Comparison of ENCODE assay signal across 9 mouse cellular contexts in the genomic region with DNA sequence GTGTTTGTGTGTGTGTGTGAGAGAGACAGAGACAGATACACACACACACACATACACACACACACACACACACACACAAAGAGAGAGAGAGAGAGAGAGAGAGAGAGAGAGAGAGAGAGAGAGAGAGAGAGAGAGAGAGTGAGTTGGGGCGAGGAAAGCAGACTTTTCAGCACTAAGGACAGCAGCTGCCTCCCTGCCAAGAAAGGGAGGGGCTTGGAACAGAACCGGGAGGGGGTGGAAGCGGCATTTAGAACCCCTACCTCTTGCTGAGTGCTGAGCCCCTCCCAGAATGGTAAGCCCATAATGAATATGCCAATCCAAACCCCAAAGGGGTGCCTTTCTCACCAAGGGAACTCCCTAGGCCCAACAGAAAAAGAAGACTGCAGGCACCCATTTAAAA. TPM values are rescaled to one million over a fixed set of nuclear protein-coding genes. Genes with fewer than 3 reads are reported as not detected.
DNase-seq lines count a peak whose midpoint lies in the region; ATAC-seq and TF ChIP-seq lines count a peak whose summit lies in the region.
"Had no signal": no experiment of that assay in that cellular context is flagged by ENCODE, and none has a peak within 500 bp of the region (broad histone marks: within the 10 kb centered on the region; RNA-seq: fewer than 3 reads in every experiment).

No protein-coding gene starts in this region.

- H3K4me2 ChIP-seq in kidney, postnatal 0 days (ENCODE audit: low read length) = no peak overlapping the region
- no peak overlapping the region for H3K4me2 ChIP-seq in limb, embryonic 14.5 days (replicated peaks; ENCODE audit: low read depth, low read length, severe bottlenecking)
- H3K4me2 ChIP-seq in liver, embryonic 11.5 days = no peak overlapping the region
- H3K4me2 ChIP-seq: heart, embryonic 13.5 days had no signal

- peak; percentile 61 for DNase-seq in kidney, postnatal 0 days (ENCODE audit: low spot score)
- no peak for DNase-seq in kidney, postnatal 14 days
- DNase-seq in 416B (ENCODE audit: low read depth) = peak; percentile 62
- DNase-seq in G1E (ENCODE audit: low spot score) = peak; percentile 39
- DNase-seq in limb, embryonic 14.5 days (ENCODE audit: low spot score) = peak; percentile 66
- DNase-seq in liver, embryonic 11.5 days (ENCODE audit: low spot score) = no peak
- no peak for DNase-seq in urinary bladder, postnatal 36 days (ENCODE audit: low spot score in 2 of 2)

- H3K4me3 ChIP-seq in kidney, postnatal 0 days (replicated peaks; ENCODE audit: low read depth, low read length) = no peak overlapping the region
- H3K4me3 ChIP-seq in G1E (ENCODE audit: low read depth, low read length) = no peak overlapping the region
- no peak overlapping the region for H3K4me3 ChIP-seq in limb, embryonic 14.5 days (replicated peaks; ENCODE audit: low read length)
- H3K4me3 ChIP-seq in liver, embryonic 11.5 days (ENCODE audit: low read depth, low read length) = no peak overlapping the region
- H3K4me3 ChIP-seq: heart, embryonic 13.5 days had no signal

- TF ChIP-seq POLR2A in limb, embryonic 14.5 days (IDR thresholded peaks at IDR 0.05; ENCODE audit: borderline replicate concordance, extremely low read depth, insufficient read depth, insufficient read length) = no peak

- TF ChIP-seq CTCF in kidney, postnatal 0 days (IDR thresholded peaks at IDR 0.05; ENCODE audit: low read depth) = no peak
- TF ChIP-seq CTCF in G1E (IDR thresholded peaks at IDR 0.05; ENCODE audit: low read depth, low read length) = no peak

- ATAC-seq in kidney, postnatal 0 days (replicated peaks; ENCODE audit: low FRiP score, low read depth) = no peak
- ATAC-seq in G1E (ENCODE audit: extremely low read depth, insufficient number of reproducible peaks, low FRiP score, poor library complexity, severe bottlenecking) = no peak
- ATAC-seq in limb, embryonic 14.5 days (ENCODE audit: low FRiP score, low read depth) = no peak
- ATAC-seq in liver, embryonic 11.5 days (replicated peaks; ENCODE audit: low FRiP score) = no peak

- H3K27me3 ChIP-seq in kidney, postnatal 0 days (ENCODE audit: insufficient read depth, low read length) = no peaks in the 10 kb centered on the region
- peaks cover 3% of the 10 kb centered on the region for H3K27me3 ChIP-seq in G1E (ENCODE audit: insufficient read depth, low read length)
- no peaks in the 10 kb centered on the region for H3K27me3 ChIP-seq in limb, embryonic 14.5 days (ENCODE audit: control insufficient read depth, insufficient read depth, low read length)
- H3K27me3 ChIP-seq in liver, embryonic 11.5 days (replicated peaks; ENCODE audit: control insufficient read depth, insufficient read depth, low read length) = no peaks in the 10 kb centered on the region

- H3K4me1 ChIP-seq in kidney, postnatal 0 days (replicated peaks; ENCODE audit: insufficient read depth, low read length) = 0 out of 2 replicates have a peak, but pooled peaks cover 3% of the 10 kb centered on the region
- H3K4me1 ChIP-seq in G1E (ENCODE audit: insufficient read depth, low read depth, low read length) = peaks cover 5% of the 10 kb centered on the region; the same call in 1 of the 2 replicates
- H3K4me1 ChIP-seq in limb, embryonic 14.5 days (ENCODE audit: control insufficient read depth, insufficient read depth, low read length) = no peaks in the 10 kb centered on the region
- no peaks in the 10 kb centered on the region for H3K4me1 ChIP-seq in liver, embryonic 11.5 days (replicated peaks; ENCODE audit: control insufficient read depth, insufficient read depth, low read length)
- H3K4me1 ChIP-seq: heart, embryonic 13.5 days had no signal

- no peaks in the 10 kb centered on the region for H3K9me3 ChIP-seq in kidney, postnatal 0 days (replicated peaks; ENCODE audit: low read length)
- no peaks in the 10 kb centered on the region for H3K9me3 ChIP-seq in G1E (replicated peaks)
- H3K9me3 ChIP-seq in limb, embryonic 14.5 days (ENCODE audit: control insufficient read depth, low read length) = no peaks in the 10 kb centered on the region
- no peaks in the 10 kb centered on the region for H3K9me3 ChIP-seq in liver, embryonic 11.5 days (ENCODE audit: control insufficient read depth, low read length)
- H3K9me3 ChIP-seq: heart, embryonic 13.5 days had no signal

- H3K9ac ChIP-seq in kidney, postnatal 0 days (ENCODE audit: low read depth, low read length) = no peak overlapping the region
- no peak overlapping the region for H3K9ac ChIP-seq in limb, embryonic 14.5 days (ENCODE audit: low read depth, low read length, severe bottlenecking)
- H3K9ac ChIP-seq in liver, embryonic 11.5 days (ENCODE audit: low read depth, low read length) = no peak overlapping the region
- H3K9ac ChIP-seq: heart, embryonic 13.5 days; liver, embryonic 14.5 days had no signal

- H3K27ac ChIP-seq in kidney, postnatal 0 days = no peak overlapping the region
- no peak overlapping the region for H3K27ac ChIP-seq in limb, embryonic 14.5 days (replicated peaks; ENCODE audit: low read depth, low read length)
- no peak overlapping the region for H3K27ac ChIP-seq in liver, embryonic 11.5 days (ENCODE audit: low read depth, low read length)
- H3K27ac ChIP-seq: heart, embryonic 13.5 days; liver, embryonic 14.5 days had no signal

- H3K36me3 ChIP-seq in kidney, postnatal 0 days (ENCODE audit: insufficient read depth, low read length) = no peaks in the 10 kb centered on the region
- H3K36me3 ChIP-seq in G1E (replicated peaks) = no peaks in the 10 kb centered on the region
- H3K36me3 ChIP-seq in limb, embryonic 14.5 days (ENCODE audit: control insufficient read depth, insufficient read depth, low read length) = no peaks in the 10 kb centered on the region
- H3K36me3 ChIP-seq in liver, embryonic 11.5 days (ENCODE audit: control insufficient read depth, insufficient read depth, low read length) = no peaks in the 10 kb centered on the region
- H3K36me3 ChIP-seq: heart, embryonic 13.5 days had no signal

- 0% methylated on average over 3 of the region's 3 CpGs for WGBS in kidney, postnatal 0 days
- 7% methylated on average over 3 of the region's 3 CpGs for WGBS in limb, embryonic 14.5 days
- 4% methylated on average over 3 of the region's 3 CpGs for WGBS in liver, embryonic 11.5 days

RNA-seq across cellular contexts. Expression of a gene that starts 49.8 kb away (rescaled TPM):
- polyA plus RNA-seq in kidney, postnatal 0 days (2015; fragmentation: Nextera tagmentation; extraction: Ambion mirVana) = 3.3 and 3.5 TPM in 2 replicates
- total RNA-seq in G1E (2014; fragmentation: Nextera tagmentation) = not detected in 2 replicates
- 0.06 and 0.16 TPM in 2 replicates for total RNA-seq in G1E (2017)
- polyA plus RNA-seq in G1E (2012) = 0.01 TPM in 1 of 2 replicates, not detected in the other
- polyA plus RNA-seq in limb, embryonic 14.5 days (2012; rRNA removed) = 3.1 and 3.5 TPM in 2 replicates
- 1.5 TPM in 2 replicates for polyA plus RNA-seq in limb, embryonic 14.5 days (2014; fragmentation: Nextera tagmentation; extraction: Ambion mirVana)
- 0.99 and 1.0 TPM in 2 replicates for polyA plus RNA-seq in liver, embryonic 11.5 days (2014; fragmentation: Nextera tagmentation; extraction: Ambion mirVana)

Comparison
In these comparisons a context has a peak if more than half of its experiments do, and no peak if none do; other contexts are left out.
1. DNase-seq: peak in kidney, postnatal 0 days (single experiment), 416B (single experiment), G1E (single experiment) and limb, embryonic 14.5 days (single experiment); none in kidney, postnatal 14 days (single experiment), liver, embryonic 11.5 days (single experiment) and urinary bladder, postnatal 36 days (0 of 2).